Mouse (Mus musculus): ENCODE results near the gene Rnf40. TPM values are rescaled to one million over a fixed set of nuclear protein-coding genes. Genes with fewer than 3 reads are reported as not detected.

The Rnf40 gene
- polyA plus RNA-seq, 1 experiment from 2014 or later: 12.4 TPM

DNA sequence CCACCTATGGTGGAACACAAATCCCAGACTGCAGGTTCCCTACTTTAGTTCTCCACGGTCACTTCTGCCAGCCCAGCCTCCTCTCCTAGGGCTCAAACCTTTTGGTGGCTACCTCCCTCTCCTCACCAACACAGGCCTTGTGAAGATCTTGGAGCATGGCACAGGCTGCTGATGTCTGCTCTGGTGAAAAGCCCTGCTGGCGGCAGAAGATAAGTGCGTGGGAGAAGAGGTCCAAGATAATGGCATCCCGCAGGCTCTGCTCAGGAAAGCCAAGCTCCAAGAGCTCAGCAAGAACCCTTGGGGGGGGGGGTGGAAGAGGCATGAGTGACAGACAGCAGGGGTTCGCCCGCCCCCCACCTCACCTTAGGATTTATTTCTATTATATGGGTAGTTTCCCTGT is 2.4 kb upstream of the Rnf40 start:
- ATAC-seq (no peak), DNase-seq (peak; percentile 45)
- H3K4me1 ChIP-seq (ENCODE audit: insufficient read depth): peaks cover 16% of the 10 kb centered on the region
- 62% methylated on average over 6 of the region's 6 CpGs for WGBS (ENCODE audit: insufficient replicate concordance)
- H3K27me3 ChIP-seq (ENCODE audit: insufficient read depth, low read length): no peaks in the 10 kb centered on the region
- H3K4me3 ChIP-seq (ENCODE audit: low read depth, low read length): no peak overlapping the region
- no peak for TF ChIP-seq CTCF (IDR thresholded peaks at IDR 0.05; ENCODE audit: low read depth)
- peak; percentile 64; the same call in 1 of the 2 replicates for TF ChIP-seq EP300 (IDR thresholded peaks at IDR 0.05; ENCODE audit: low read depth)
- H3K4me2 ChIP-seq (ENCODE audit: low read depth, low read length): peak overlapping the region; percentile 19
- no peaks in the 10 kb centered on the region for H3K9me3 ChIP-seq (ENCODE audit: low read length)
- H3K27ac ChIP-seq (ENCODE audit: low read depth): peak overlapping the region; percentile 25; the same call in 1 of the 2 replicates
- H3K36me3 ChIP-seq (replicated peaks; ENCODE audit: insufficient read depth, low read length): peaks cover 39% of the 10 kb centered on the region
- H3K9ac ChIP-seq (replicated peaks): no peak overlapping the region

DNA sequence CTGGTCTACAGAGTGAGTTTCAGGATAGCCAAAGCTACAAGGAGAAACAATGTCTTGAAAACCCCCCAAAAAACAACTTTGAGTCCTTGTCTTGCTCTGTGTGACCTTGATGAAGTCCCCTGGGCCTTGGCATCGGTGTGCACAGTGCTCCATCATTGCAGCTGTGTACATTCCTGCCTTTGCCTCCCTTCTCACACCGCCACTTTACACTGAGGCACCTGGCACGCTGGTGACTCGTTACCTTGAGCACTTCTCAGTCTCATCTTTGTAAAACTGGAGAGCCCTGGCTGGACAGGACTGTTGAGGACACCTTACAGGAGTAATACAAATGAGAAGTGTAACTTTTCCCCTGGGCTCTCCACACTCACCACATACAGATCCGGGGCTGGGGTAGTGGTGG is 1.4 kb upstream of the Rnf40 start:
- H3K27ac ChIP-seq (ENCODE audit: low read depth): no peak overlapping the region
- ATAC-seq (no peak), DNase-seq (no peak)
- TF ChIP-seq CTCF (IDR thresholded peaks at IDR 0.05; ENCODE audit: low read depth): no peak
- TF ChIP-seq EP300 (IDR thresholded peaks at IDR 0.05; ENCODE audit: low read depth): no peak
- peak overlapping the region; percentile 99 for H3K4me3 ChIP-seq (ENCODE audit: low read depth, low read length)
- no peaks in the 10 kb centered on the region for H3K9me3 ChIP-seq (ENCODE audit: low read length)
- H3K4me1 ChIP-seq (ENCODE audit: insufficient read depth): peaks cover 16% of the 10 kb centered on the region
- 67% methylated on average over 5 of the region's 5 CpGs for WGBS (ENCODE audit: insufficient replicate concordance)
- peaks cover 43% of the 10 kb centered on the region for H3K36me3 ChIP-seq (replicated peaks; ENCODE audit: insufficient read depth, low read length)
- peak overlapping the region; percentile 90 for H3K4me2 ChIP-seq (ENCODE audit: low read depth, low read length)
- H3K27me3 ChIP-seq (ENCODE audit: insufficient read depth, low read length): no peaks in the 10 kb centered on the region
- no peak overlapping the region for H3K9ac ChIP-seq (replicated peaks)

DNA sequence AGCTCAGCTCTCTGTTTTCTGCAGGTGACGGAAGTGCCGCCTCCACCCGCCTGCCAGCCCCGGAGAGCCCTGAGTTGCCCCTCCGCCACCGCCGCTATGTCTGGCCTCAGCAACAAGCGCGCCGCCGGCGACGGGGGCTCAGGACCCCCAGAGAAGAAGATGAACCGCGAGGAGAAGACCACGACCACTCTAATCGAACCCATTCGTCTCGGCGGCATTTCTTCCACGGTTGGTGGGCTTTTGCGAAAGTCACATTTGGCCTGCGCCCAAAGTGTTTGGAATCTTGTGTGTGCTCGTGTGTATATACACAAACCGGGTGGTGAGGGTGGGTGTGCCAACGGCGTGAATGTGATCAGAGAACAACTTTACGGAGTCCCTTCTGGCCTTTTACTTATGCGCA is 334 bp downstream of the Rnf40 start:
- Histone ChIP-seq H3K9ac (replicated peaks) (peak overlapping the region; percentile 94), H3K9me3 (ENCODE audit: low read length) (no peaks in the 10 kb centered on the region), H3K27ac (ENCODE audit: low read depth) (peak overlapping the region; percentile 73), H3K4me2 (ENCODE audit: low read depth, low read length) (peak overlapping the region; percentile 90), H3K4me1 (ENCODE audit: insufficient read depth) (peaks cover 16% of the 10 kb centered on the region), H3K36me3 (replicated peaks; ENCODE audit: insufficient read depth, low read length) (peaks cover 42% of the 10 kb centered on the region), H3K27me3 (ENCODE audit: insufficient read depth, low read length) (no peaks in the 10 kb centered on the region), H3K4me3 (ENCODE audit: low read depth, low read length) (peak overlapping the region; percentile 99)
- no peak for DNase-seq
- TF ChIP-seq CTCF (IDR thresholded peaks at IDR 0.05; ENCODE audit: low read depth): no peak
- no peak for TF ChIP-seq EP300 (IDR thresholded peaks at IDR 0.05; ENCODE audit: low read depth)
- 4% methylated on average over 29 of the region's 29 CpGs for WGBS (ENCODE audit: insufficient replicate concordance)
- ATAC-seq: peak; percentile 17

DNA sequence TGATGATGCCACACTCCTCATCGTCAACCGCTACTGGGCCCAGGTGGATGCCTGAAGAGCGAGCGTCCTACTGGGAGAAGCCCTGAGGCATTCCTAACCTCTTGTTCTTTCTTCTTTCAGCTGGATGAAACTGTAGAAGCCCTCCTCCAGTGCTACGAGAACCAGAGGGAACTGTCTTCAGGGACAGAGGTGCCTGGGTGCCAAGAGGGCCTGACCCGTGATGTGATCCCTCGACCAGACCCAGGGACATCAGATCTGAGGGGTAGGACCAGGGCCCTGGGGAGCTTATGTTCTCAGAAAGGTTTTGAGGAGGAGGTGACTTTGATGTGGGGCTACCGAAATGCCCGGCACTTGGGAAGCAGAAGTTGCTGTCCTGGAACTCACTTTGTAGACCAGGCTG is 1.1 kb downstream of the Rnf40 start:
- peak overlapping the region; percentile 90 for H3K4me2 ChIP-seq (ENCODE audit: low read depth, low read length)
- H3K27ac ChIP-seq (ENCODE audit: low read depth): no peak overlapping the region
- DNase-seq (no peak), ATAC-seq (no peak)
- TF ChIP-seq CTCF (IDR thresholded peaks at IDR 0.05; ENCODE audit: low read depth) (no peak), EP300 (IDR thresholded peaks at IDR 0.05; ENCODE audit: low read depth) (no peak)
- no peaks in the 10 kb centered on the region for H3K27me3 ChIP-seq (ENCODE audit: insufficient read depth, low read length)
- peaks cover 44% of the 10 kb centered on the region for H3K36me3 ChIP-seq (replicated peaks; ENCODE audit: insufficient read depth, low read length)
- H3K9me3 ChIP-seq (ENCODE audit: low read length): no peaks in the 10 kb centered on the region
- H3K4me3 ChIP-seq (ENCODE audit: low read depth, low read length): peak overlapping the region; percentile 99
- H3K4me1 ChIP-seq (ENCODE audit: insufficient read depth): peaks cover 16% of the 10 kb centered on the region
- H3K9ac ChIP-seq (replicated peaks): peak overlapping the region; percentile 94
- WGBS (ENCODE audit: insufficient replicate concordance): 87% methylated on average over 9 of the region's 9 CpGs

DNA sequence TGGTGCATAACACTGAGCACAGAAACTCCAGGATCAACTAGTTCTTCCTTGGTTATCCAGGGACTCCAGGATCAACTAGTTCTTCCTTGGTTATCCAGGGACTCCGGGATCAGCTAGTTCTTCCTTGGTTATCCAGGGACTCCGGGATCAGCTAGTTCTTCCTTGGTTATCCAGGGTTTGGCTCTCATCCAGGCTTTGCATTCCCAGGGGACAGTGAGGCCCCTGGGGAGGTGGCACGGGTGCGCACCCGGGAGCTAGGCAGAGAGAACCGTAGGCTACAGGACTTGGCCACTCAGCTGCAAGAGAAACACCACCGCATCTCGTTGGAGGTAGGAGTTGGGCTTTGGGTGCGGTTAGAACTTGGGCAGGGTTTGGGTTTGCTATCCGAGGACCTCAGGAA is 2.5 kb downstream of the Rnf40 start:
- H3K4me3 ChIP-seq (ENCODE audit: low read depth, low read length): no peak overlapping the region
- peaks cover 12% of the 10 kb centered on the region for H3K4me1 ChIP-seq (ENCODE audit: insufficient read depth)
- 89% methylated on average over 10 of the region's 10 CpGs for WGBS (ENCODE audit: insufficient replicate concordance)
- H3K9ac ChIP-seq (replicated peaks): no peak overlapping the region
- H3K36me3 ChIP-seq (replicated peaks; ENCODE audit: insufficient read depth, low read length): peaks cover 56% of the 10 kb centered on the region
- TF ChIP-seq CTCF (IDR thresholded peaks at IDR 0.05; ENCODE audit: low read depth) (no peak), EP300 (IDR thresholded peaks at IDR 0.05; ENCODE audit: low read depth) (no peak)
- H3K4me2 ChIP-seq (ENCODE audit: low read depth, low read length): no peak overlapping the region
- ATAC-seq: no peak
- no peaks in the 10 kb centered on the region for H3K9me3 ChIP-seq (ENCODE audit: low read length)
- no peak for DNase-seq
- H3K27me3 ChIP-seq (ENCODE audit: insufficient read depth, low read length): no peaks in the 10 kb centered on the region
- no peak overlapping the region for H3K27ac ChIP-seq (ENCODE audit: low read depth)

DNA sequence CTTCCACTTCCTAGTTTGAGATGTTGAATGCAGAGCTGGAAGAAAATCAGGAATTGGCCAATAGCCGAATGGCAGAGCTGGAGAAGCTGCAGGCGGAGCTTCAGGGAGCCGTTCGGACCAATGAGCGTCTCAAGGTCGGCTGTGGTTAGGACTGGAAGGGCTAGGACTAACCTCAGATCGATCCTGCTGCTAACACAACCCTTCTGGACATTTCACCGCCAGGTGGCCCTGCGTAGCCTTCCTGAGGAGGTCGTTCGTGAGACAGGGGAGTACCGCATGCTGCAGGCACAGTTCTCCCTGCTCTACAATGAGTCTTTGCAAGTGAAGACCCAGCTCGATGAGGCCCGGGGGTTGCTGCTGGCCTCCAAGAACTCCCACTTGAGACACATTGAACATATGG is 4.0 kb downstream of the Rnf40 start:
- no peak for DNase-seq
- WGBS (ENCODE audit: insufficient replicate concordance): 87% methylated on average over 14 of the region's 14 CpGs
- ATAC-seq: no peak
- Histone ChIP-seq H3K4me1 (ENCODE audit: insufficient read depth) (peaks cover 8% of the 10 kb centered on the region), H3K36me3 (replicated peaks; ENCODE audit: insufficient read depth, low read length) (peaks cover 71% of the 10 kb centered on the region), H3K4me2 (ENCODE audit: low read depth, low read length) (no peak overlapping the region), H3K4me3 (ENCODE audit: low read depth, low read length) (no peak overlapping the region), H3K27ac (ENCODE audit: low read depth) (no peak overlapping the region), H3K27me3 (ENCODE audit: insufficient read depth, low read length) (no peaks in the 10 kb centered on the region), H3K9me3 (ENCODE audit: low read length) (no peaks in the 10 kb centered on the region), H3K9ac (replicated peaks) (no peak overlapping the region)
- no peak for TF ChIP-seq EP300 (IDR thresholded peaks at IDR 0.05; ENCODE audit: low read depth)
- no peak for TF ChIP-seq CTCF (IDR thresholded peaks at IDR 0.05; ENCODE audit: low read depth)

DNA sequence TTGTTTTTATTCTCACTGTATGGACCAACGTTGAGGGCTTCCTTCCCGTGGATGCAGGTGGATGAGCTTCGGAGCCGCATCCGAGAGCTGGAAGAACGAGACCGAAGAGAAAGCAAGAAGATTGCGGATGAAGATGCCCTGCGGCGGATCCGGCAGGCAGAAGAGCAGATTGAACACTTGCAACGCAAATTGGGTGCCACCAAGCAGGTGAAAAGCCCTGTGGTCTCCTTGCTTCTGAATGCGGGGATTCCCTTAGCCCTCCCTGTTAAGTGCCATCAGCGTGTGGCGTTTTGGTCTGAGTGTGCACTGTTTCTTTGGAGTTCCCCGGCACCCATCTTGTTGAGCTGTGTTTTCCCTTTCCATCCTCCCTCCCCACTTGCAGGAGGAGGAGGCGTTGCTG is 8.2 kb downstream of the Rnf40 start:
- 92% methylated on average over 17 of the region's 17 CpGs for WGBS (ENCODE audit: insufficient replicate concordance)
- Histone ChIP-seq H3K36me3 (replicated peaks; ENCODE audit: insufficient read depth, low read length) (peaks cover 93% of the 10 kb centered on the region), H3K9ac (replicated peaks) (no peak overlapping the region), H3K4me3 (ENCODE audit: low read depth, low read length) (no peak overlapping the region), H3K4me2 (ENCODE audit: low read depth, low read length) (no peak overlapping the region), H3K4me1 (ENCODE audit: insufficient read depth) (no peaks in the 10 kb centered on the region), H3K27me3 (ENCODE audit: insufficient read depth, low read length) (no peaks in the 10 kb centered on the region), H3K27ac (ENCODE audit: low read depth) (no peak overlapping the region), H3K9me3 (ENCODE audit: low read length) (no peaks in the 10 kb centered on the region)
- no peak for ATAC-seq
- TF ChIP-seq CTCF (IDR thresholded peaks at IDR 0.05; ENCODE audit: low read depth): no peak
- TF ChIP-seq EP300 (IDR thresholded peaks at IDR 0.05; ENCODE audit: low read depth): no peak
- no peak for DNase-seq

All from liver, postnatal 0 days (tissue).